Mouse (Mus musculus): ENCODE results near the gene Rftn1. TPM values are rescaled to one million over a fixed set of nuclear protein-coding genes. Genes with fewer than 3 reads are reported as not detected.
"Not testable (repeated sequence)": the region's sequence is repeated elsewhere in the genome, so short reads cannot be mapped to it uniquely, and the experiment has no call there.

The Rftn1 gene
- 8.3 and 9.6 TPM in 2 replicates for polyA plus RNA-seq (2012; rRNA removed)

DNA sequence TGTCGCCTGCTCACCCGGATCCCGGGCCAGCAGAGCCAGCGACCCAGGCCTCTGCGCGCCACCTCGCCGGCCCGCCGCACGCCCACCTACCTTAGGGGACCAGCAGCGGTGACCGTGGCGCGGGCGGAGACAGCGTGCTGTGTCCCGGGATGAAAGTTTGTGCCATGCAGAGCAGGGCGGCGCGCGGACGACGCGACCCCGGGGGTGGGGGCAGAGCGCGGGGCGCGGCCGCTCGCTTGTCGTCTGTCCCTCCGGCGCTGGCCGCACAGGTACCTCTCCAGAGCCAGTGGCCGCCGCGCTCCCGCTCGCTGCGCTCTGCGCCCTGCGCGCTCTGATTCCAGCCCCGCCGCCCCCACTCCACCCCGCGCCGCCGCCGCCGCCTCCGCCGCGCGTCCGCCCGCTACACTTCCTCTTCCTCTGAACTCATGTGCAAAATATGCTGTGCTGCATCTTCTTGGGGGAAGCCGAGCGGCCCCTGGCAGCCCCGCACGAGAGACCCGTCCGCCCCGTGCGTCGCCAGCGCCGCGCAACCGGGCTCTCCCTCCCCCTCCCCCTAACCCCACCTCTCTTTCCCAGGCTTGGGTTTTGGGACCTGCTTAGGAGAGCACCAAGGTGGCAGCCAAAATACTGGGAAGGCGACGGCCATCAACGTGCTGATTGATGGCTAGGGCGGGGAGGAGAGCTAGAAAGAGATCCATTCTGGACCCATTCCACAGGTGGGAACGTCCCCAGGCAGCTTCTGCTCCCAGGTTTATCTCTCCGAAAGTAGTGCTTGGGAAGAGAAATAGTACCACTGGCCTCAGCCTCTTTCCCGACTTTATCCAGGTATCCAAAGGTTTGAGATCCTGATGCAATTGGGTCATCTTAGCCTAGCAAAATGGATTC is at the start of gene Rftn1:
TSS of gene Rftn1 (minus strand) at position 544 of the 885 bp plus-strand sequence.
- DNase-seq (ENCODE audit: low spot score) = no peak

DNA sequence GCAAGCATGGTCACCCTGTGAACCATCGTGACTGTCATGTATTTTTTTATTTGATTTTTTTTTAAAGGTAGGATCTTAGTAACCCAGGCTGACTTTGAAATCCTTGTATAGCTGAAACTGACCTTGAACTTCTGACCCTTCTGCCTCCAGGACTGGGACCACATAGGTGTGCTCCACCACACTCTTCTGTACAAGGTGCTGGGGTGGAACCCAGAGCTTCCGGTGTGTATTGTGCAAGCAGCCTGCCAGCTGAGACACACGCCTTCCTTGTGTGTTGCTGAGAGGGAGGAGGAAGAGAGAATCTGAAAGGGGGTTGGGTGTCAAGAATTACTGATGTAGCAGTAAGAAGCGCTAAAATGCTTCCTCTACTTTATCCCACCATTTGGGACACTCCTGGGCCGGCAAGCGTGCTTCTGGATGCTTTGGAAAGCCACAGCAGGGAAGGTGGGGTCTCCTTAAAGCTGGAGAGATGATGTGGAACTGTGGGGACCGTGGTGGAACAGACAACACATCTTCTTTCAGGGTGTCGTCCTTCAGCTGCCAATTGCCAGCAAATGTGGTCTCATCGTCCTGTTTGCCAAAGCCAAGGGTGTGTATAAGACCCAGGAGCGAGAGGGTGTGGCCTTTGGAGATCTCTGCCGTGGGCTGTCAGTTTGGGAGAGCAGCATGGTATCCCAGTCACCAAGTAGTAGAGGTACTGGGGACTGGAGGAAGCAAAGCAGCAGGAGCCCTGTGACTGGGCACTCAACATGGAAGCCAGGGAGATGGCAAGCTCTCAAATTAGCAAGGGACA is 47.5 kb upstream of the Rftn1 start:
- no peak for DNase-seq (ENCODE audit: low spot score)

DNA sequence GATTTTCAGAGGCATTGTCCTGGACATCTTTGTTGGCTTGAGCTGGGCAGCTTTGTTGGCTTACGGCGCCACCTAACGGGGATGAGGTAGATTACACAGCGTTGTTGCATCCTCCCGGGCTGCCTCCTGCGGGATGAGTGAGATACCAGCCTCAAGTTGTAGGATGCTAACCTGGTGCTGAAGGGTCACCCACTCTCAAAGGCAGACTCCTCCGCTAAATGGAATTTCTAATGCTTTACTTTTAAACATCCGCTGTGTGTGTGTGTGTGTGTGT is 46.9 kb upstream of the Rftn1 start:
- DNase-seq (ENCODE audit: low spot score) = peak; percentile 64

DNA sequence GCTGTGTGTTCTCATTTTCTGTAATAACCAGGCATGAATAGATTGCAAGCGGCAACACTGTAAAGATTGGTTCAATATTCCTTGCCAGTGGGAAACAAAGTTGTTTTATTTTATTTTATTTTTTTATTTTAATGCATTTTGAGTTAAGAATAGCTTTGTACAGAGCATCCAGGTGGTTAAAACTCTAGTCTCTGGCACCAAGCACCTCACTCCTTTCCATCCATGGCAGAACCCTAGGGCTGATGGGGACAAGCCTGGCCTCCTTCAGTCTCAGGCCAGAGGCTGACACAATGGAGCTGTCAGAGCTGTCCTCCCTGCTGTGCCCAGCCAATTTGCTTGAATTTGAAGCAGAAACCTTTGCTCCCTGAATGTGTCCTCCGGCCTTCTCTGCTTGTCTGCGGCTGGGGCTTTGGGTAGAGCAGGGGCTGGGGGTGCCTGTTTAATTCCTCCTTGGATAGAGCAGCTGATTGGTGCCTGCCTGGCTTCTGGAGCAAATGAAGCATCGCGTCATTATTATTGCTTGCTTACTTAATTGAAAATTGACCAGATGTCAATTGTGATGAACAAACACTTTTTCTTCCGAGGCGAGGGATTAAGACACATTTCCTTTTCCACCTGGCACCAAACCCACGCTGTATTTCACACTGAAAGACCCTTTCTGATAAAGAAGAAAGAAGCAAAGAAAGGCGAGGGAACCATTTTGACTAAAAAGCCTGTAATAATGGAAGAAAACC is 46.4 kb upstream of the Rftn1 start:
- no peak for DNase-seq (ENCODE audit: low spot score)

DNA sequence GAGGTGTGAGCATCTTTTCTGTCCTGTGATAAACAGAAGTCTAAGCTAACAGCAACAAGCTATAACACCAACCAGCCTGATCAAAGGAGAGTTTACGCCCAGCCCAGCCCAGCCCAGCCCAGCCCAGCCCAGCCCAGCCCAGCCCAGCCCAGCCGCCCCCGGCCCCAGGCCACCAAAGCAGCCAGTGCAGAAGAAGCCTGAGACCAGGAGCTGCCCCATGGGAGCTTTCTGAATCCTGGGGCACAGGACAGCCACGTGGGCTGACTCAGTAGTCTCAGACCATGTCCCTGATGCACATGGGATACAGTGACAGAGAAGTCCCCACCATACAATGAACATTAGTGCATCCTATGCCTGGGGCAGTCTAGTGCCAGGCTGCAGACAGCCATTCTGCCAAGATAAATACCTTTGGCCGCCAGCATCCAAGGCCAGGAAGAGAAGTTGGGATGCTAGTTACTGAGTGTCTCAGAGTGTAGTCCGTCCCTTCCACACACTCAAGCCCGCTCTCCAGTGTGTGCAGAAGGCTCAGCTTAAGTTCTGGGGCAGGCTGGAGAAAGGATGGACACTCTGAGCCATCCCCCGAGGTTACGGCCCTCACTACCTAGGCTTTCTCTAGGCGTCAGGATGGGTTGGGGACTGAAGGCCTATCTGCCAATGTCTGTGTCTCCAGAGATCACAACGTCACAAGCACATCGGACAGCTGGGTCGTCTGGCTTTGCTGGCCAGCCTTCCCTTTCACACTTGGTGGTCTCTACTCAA is 45.6 kb upstream of the Rftn1 start:
- DNase-seq (ENCODE audit: low spot score) = no peak

GRCm38 (mm10) chr17:50233956-50234355 is 43.5 kb upstream of the Rftn1 start:
- no peak for DNase-seq (ENCODE audit: low spot score)

- DNase-seq (ENCODE audit: low spot score) = no peak
These were observed 42.3 kb upstream of the Rftn1 start for GRCm38 (mm10) chr17:50232821-50233220.

DNA sequence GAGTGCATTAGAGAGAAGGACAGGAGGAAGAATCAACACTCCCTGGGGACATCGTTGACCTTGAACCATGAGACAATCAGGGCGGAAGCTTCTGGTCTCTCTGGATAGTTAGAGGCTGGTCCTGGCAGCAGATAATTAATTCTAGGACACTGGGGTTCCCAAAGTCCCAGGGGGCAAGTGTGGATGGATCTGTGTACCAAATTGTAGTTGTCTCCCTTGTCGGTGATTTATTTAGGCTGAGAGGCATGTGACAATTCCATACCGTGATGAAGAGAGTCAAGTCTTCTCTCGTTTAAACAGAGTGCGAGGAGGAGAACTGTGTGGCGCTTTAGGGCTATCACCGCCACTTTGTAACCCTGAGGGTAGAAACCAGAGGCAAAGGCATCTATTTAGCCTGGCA is 40.7 kb upstream of the Rftn1 start:
- DNase-seq (ENCODE audit: low spot score) = no peak

DNA sequence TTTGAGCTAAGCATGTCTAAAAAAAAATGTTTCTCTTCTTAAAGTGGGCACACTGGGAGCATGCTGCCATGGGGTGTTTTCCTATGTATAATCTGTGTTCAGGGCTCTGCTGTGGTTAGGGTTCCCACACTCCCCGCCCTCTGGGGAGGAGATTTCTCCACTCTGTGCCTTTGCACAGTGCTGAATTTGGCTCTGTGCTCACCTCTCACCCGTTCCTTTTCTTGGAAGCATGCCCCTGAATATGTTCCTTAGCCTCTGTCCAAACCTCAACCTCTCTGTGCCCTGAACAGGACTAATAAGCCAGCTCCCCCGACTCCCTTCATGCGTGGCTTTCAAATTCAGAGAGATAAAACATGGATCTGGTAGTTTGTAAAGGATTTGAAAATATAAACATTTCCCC is 39.1 kb upstream of the Rftn1 start:
- DNase-seq (ENCODE audit: low spot score) = no peak

DNA sequence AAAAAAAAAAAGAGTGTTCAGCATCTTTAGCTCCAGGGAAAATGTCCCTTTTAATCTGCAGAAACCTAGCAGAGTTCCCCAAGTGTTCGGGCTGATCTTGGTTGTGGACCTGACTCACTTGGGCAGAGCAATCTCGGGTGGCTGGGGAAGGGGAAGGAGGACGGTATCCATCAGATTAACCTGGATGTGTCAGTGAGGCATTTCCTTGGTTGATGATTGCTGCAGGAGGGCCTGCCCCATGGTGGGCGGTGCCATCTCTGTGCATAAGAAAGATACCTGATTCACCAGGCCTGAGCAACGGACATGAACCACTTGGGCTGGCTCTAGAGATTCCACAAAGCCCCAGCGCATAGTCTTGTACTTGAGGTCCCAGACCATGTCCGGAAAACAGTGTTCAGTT is 36.9 kb upstream of the Rftn1 start:
- no peak for DNase-seq (ENCODE audit: low spot score)

DNA sequence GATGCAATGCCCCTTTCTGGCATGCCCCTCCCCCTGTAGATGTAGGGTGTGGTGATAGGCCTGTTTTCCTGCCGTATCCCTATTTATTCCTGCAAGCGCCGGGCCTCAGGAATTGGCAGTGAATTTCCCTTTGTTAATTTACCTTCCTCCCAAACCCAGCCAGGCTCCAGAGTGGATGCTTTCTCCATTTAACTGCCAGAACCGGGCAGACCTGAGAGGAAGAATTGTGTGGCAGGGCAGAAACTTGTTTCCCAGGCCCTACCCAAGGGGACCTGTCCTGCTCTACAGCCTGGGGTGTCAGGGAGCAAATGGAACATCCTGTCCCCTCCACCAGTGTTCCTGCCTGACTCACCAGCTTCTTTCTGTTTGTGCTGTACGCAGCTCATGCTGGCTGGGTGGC is 34.2 kb upstream of the Rftn1 start:
- no peak for DNase-seq (ENCODE audit: low spot score)

DNA sequence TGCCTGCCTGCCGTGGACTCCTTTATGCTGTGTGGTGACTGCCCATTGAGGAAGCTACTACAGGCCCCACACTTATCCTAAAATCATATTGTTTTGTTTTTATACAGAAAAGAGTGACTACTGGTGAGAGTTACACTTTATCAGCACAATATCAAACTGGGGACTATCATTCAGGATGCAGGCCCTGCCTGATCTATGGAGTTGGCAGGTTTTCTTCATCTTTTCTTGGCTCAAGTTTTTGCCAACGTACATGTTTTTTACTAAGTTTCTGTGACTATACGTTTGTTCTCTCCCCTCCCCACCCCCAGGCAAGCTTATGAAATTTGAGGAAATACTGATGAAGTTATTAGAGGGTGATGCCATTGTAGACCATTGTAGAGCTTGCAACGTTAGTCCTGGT is 27.5 kb upstream of the Rftn1 start:
- no peak for DNase-seq (ENCODE audit: low spot score)

DNA sequence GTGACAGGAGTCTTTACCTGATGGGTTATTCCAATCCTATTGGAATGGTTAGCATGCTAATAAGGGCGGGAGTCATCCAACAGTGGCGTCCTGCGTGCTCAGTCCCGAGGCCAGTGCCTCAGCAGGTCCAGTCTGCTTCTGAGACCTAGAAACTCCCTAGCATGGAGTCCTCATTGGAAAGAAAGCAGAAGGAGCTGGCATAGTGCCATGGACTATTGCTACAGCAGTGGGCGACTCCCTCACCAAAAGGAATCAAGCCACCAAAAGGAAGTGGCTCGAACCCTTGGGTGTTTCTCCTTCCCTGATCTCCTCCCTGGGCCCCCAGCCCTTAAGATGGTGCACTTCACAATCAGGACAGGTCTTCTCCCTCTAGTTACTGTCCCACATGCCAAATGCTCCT is 24.6 kb upstream of the Rftn1 start:
- DNase-seq (ENCODE audit: low spot score) = no peak

DNA sequence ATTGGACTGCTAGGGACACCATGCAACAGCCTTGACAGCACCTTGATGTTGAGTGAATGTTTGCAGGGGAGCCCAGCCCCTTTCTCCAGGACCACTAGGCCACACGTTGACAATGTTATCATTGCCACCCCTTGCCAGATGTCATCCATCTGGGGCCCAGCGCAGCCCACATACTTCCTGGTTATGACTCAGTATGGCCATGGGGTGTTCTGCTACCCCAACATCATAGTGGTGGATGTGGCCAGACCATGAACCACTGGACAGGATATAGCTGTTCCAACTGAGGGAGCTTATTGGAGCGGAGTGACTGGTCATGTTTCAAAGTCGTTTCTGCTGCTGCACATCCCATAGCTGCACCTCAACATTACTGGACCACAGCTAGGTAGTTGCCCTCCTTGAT is 22.6 kb upstream of the Rftn1 start:
- DNase-seq (ENCODE audit: low spot score) = no peak

DNA sequence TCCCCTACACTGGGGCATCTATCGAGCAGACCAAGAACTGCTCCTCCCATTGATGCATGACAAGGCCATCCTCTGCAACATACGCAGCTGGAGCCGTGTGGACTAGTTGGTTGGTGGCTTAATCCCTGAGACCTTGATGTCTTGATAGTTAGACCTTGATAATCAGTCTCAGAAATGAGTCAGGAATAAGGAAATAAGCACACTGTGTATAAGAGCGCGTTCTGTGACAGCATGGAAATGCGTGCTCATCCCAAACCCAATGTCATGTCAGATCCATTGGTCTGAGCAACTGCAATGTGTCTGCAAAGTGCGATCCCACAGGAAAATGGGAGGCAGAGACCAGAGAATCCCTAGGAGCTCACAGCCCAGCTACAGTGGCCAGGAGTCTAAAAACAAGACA is 21.3 kb upstream of the Rftn1 start:
- DNase-seq (ENCODE audit: low spot score) = no peak

GRCm38 (mm10) chr17:50209831-50210230 is 19.4 kb upstream of the Rftn1 start:
- no peak for DNase-seq (ENCODE audit: low spot score)

GRCm38 (mm10) chr17:50208137-50209045 is 17.9 kb upstream of the Rftn1 start:
- DNase-seq (ENCODE audit: low spot score) = no peak

- DNase-seq (ENCODE audit: low spot score) = not testable (repeated sequence)
These were observed 15.8 kb upstream of the Rftn1 start for GRCm38 (mm10) chr17:50206262-50206661.

- DNase-seq (ENCODE audit: low spot score) = not testable (repeated sequence)
These were observed 15.4 kb upstream of the Rftn1 start for GRCm38 (mm10) chr17:50205840-50206239.

- no peak for DNase-seq (ENCODE audit: low spot score)
These were observed 14.8 kb upstream of the Rftn1 start for GRCm38 (mm10) chr17:50205152-50205782.
